Mouse (Mus musculus): ENCODE measurements around the gene Agtpbp1.

- TF ChIP-seq CTCF (IDR thresholded peaks at IDR 0.05; ENCODE audit: extremely low read depth, insufficient read length, insufficient replicate concordance, low read depth, low read length), result no peak
- no peak for TF ChIP-seq POLR2A (IDR thresholded peaks at IDR 0.05; ENCODE audit: low read depth, low read length)
Measured at GRCm38 (mm10) chr13:59489143-59489542, 95.9 kb downstream of the Agtpbp1 start.
